Mouse (Mus musculus) cerebellum, adult (tissue): ENCODE measurements around the gene Rnf130.

Source experiments
- ATAC-seq: cut with Nextera tagmentation; 2 replicates; pipeline ENCODE4 v1.9.2; 2017; ENCODE audit warnings: mild to moderate bottlenecking, moderate library complexity, mixed read lengths; ENCODE audit not compliant: insufficient number of reproducible peaks, low FRiP score, low TSS enrichment

The Rnf130 gene

DNA sequence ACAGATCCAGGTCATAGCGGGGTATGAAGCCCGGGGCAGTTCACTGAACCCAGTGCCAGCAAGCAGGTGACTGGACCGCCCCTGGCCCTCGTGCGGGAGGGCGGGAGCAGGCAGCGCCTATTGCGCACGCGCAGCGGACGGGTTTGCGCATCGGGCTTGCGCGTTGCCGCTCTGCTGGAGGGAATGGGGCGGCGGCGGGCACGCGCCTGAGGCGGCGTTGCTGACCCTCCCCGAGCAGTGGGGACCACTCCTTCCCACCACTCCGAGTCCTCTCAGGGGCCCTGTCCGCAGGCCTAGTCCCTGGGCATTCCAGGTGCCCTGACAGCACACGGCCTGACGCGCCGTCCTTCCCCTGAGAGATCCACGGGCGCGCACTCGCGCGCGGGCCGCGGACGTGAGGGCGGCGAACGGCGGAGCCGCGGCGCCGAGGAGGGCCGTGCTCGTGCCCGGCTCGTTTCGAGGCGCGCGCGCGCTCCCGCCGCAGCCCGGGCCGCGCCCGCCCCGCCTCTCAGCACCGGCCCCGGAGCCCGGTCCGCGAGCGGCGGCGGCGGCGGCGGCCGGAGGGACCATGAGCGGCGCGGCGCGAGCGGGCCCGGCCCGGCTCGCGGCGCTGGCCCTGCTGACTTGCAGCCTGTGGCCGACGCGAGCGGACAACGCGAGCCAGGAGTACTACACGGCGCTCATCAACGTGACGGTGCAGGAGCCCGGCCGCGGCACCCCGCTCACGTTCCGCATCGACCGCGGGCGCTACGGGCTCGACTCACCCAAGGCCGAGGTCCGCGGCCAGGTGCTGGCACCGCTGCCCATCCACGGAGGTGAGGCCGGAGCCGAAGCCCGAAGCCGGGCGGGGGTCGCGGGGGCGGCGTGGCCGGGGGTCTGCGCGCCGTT, at the start of gene Rnf130:
Gene Rnf130 (plus strand): TSS at position 514 of the 888 bp plus-strand sequence.
- peak; percentile 90 for ATAC-seq

DNA sequence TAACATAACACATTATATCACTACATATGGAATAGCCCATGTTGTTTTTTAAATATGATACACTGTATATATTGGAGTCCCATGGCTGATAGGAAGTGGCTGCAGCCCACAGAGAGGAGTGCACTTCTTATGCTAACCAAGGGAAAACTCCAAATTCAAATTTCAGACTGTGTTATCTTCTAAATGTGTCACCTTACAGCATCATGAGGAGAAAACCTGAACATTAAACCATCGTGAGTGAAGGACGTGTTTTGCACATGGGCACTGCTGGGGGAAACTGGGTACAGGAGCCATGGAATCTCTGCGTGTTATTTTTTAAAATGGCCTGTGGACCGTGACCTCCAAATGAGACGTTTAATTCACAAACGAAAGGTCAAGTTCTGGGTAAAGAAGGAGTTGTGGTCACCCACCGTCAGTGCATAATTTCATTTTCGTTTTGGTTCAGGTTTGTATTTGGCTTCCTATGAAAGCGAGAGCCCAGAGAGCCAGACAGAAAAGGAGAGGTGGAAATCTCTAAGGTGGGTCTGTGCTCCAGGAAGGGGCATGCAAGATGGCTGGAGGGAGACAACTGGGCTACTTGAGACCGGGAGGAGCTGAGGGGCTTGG, 47.1 kb upstream of the Rnf130 start:
- ATAC-seq: no peak

DNA sequence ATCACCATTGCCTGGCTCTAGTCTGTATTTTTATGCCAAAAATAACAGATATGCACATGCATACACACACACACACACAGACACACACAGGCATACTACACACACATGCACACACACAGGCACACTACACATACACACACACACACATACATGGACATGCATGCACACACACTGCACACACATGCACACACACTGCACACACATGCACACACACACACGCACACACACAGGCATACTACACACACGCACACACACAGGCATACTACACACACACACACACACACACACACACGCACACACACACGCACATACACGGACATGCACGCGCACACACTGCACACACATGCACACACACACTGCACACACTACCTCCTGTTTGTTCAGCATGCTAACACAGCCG, 46.2 kb upstream of the Rnf130 start:
- no peak for ATAC-seq

DNA sequence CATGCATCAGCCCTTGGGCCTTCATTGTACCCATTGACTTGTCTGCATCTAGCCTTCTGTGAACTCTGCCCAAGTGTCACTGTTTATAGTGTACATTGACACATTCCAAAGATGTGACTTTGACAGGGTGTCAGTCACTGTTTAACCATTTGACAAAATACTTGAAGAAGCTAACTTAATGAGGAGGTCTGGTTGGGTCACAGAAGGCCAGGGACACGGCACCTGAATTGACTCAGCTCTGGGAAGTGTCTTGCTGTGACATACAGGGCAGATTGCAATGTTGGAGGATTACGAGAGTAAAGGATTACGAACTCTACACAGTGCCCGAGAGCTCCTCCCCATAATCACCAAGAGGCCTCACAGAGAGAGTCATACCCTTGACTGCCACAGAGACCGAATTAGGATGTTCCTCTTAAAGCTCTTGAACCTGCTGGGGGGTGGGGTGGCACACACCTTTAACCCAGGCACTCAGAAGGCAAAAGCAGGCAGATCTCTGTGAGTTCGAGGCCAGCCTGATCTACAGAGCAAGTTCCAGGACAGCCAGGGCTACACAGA, 44.4 kb upstream of the Rnf130 start:
- ATAC-seq: no peak

DNA sequence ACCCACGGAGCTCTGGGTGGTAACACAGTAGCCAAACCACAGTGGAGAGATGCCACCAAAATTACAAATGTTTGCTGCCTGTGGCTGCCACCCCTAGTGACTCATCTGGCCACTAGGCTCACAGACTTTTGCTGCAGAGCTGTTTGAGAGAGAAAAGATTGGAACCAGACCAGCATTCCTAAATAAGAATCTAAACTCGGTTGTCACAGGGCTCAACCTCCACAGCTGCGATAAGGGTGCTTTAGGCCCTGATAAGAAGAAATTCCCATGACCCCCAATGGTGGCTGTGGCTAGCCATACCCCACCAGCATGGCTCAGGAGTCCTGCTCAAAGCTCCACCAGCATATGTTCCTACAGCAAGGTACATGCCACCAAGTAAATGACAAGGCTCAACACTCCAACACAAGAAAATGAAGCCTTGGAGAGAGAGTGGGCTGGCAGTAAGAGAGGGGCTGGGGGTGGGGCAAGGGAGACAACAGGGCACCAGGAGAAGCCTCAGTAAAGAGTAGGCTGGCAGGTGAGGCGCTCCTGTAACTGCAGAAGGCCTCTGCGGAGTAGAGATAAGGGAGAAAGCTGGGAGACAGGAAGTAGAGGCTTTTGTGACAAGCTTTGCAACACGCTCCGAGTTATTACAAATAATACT, 43.7 kb upstream of the Rnf130 start:
- ATAC-seq: no peak

DNA sequence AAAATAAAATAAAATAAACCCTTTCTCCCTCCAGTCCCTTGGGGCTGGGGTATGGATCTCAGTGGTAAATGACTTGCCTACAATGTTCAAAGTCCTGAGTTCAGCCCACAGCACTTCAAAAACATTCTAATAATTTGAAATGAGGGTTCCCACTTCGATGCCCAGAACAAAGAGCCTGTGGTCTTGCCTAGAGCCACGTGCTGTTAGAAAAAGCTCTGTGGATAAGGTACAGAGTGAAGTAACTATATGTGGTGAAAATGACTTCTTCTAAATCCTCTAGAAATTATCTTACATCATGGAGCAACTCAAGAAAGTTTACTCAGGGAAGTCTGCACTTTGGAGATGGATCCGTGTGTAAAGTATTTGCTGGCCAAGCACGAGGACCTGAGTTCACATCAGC, 43.1 kb upstream of the Rnf130 start:
- ATAC-seq: no peak

DNA sequence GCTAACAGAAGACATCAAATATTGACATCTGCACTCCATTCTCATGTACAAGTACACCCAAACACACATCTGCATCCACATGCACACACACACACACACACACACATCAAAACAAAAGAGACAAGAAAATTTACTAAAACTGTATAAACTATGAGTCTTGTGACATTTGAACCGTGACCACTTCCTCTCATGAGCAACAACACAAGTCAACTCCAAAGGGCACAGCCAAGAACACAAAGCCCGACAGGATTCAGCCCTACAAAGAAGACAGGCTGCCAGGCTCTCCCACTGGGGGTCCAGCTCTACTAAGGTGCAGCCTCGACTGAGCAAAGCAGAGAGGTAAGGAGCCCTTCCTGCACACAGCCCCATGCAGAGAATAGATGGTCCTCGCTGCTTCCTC, 42.3 kb upstream of the Rnf130 start:
- no peak for ATAC-seq

DNA sequence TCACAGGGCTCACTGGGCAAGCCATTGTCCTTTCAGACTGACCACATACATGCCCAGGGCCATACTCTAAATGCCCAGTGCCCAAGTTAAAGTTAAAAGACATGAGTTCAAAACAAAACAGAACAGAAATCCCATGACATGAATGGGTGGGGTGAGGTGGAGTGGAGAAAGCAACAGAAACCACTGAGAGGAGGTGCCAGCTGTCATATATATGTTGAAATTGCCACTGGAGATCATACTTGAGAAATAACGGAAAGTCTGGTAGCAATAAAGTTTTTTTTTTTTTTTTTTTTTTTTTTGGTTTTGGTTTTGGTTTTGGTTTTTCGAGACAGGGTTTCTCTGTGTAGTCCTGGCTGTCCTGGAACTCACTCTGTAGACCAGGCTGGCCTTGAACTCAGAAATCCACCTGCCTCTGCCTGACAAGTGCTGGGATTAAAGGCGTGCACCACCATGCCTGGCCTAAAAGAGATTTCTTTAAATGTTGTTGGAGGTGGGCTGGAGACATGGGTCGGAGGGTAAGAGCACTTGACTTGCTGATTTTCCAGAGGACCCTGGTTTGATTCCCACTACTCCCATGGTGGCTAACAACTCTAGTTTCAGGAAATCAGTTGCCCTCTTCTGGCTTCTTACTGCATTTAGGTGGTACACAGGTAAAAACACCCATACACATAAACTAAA, 41.1 kb upstream of the Rnf130 start:
- ATAC-seq: no peak

DNA sequence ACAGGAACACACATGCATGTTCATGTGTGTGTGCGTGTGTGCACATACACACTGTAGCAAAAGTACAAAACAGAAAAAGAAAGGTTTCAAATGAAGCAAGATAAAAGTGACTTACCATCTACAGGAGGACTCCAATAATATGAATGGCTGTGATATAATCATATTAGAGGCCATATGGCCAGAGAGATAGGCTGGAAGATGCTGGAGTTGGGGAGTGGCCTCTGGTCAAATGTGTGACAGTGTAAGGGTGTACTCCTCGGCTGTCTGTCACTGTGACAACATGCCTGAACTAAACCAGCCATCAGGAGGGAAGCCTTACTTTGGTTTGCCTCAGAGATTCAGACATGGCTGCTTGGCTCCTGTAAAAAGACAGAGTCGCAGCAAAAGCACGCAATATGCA, 40.1 kb upstream of the Rnf130 start:
- ATAC-seq: no peak

DNA sequence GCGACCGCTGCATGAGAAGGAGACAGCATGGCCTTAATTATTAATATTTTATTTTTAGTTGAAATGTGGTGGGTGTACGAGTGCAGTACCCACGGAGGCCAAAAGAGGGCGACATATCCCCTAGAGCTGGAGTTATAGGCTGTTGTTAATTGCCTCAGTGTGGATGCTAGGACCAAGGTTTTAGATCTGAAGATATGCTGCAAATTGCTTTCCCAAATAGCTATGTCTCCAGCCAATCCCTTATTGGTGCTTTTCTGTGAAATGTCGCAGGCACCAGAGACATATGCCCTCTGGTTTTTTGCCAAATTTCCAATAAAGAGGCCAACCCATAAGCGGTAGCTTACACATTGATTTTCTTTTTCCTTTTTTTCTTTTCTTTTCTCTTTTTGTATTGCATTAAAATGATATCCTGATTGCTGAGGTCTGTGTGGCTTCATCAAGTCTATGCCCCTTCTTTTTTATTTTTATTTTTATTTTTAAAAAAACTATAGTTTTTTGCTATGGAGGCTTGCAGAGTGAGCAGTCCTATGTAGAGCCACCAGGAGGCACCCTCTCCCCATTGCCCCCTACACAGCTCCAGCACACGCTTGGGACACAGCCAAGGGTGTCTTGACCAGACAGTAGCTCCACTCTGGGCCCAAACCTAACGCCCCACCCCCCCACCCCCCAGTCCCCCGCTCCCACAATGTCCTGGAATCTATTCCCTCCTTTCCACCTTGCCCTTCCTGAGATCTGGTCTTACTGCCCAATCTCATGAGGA, 38.7 kb upstream of the Rnf130 start:
- ATAC-seq: peak; percentile 52; the same call in 1 of the 2 replicates

DNA sequence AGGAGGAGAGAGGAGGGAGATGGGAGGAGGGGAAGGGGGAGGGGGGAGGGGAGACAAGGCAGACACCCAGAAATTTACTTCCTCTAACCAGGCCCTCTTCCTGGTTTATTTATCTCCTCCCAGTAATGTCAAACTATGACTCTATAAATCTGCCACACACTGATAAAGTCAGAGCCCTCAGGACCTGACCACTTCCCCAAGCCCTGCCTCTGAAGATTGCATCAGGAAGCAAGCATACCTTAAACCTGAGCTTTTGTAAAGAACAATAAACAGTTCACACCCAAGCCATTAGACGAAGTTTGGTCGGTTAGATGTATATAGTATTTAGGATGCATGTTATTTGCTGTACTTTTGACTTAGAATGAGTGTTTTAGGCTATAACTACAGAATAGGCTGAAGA, 30.6 kb upstream of the Rnf130 start:
- ATAC-seq: no peak

DNA sequence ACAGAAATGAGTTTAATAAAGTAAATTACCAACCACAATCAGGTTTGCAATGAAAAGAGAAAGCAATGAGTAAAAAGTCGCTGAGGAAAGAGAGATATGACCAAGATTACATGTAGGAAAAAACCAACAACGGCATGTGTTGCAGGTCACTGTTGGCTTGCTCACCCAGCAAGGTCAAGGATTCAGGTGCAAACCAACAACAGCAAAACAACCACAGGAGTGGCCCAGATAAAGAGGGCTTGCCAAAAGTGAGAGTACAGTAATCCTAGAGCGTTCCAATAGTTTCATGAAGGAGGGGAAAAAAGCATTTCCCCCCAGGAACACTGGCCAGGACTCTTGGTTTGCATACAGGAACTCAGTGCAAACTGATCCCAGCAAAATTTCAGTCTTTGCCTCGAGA, 28.7 kb upstream of the Rnf130 start:
- no peak for ATAC-seq

DNA sequence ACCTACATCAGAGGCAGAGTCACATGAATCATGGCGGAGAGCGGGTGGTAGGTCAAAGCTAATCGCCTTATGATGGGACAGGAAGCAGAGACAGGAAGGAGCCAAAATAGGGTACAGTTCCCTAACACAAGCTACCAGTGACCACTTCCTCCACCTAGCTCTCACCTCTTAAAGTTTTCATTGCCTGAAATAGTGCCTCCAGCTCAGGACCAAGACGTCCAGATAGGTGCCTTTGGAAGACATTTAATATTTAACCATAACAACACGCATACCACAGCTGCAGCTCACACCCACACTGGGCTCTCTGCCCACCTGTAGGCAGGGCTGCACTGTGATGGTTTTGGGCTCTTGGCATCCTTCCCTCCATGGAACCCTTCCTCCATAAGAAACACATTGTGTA, 27.8 kb upstream of the Rnf130 start:
- no peak for ATAC-seq

DNA sequence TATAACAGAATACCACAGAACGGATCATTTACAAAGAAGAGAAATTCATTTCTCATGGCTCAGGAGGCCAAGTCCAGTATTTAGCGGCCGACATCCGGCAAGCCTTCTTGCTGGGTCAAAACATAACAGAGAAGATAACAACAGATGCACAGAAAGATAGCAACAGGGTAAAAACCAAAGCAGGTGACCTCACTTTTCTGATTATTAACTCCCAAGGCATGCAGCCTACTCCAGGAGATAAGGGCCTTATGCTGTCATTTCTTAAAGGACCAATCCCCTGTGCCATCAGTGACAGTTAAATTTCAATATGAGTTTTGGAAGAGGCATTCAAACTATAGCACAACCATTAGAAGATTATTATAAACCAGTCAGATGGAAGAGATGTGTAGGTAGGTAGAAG, 22.3 kb upstream of the Rnf130 start:
- no peak for ATAC-seq

DNA sequence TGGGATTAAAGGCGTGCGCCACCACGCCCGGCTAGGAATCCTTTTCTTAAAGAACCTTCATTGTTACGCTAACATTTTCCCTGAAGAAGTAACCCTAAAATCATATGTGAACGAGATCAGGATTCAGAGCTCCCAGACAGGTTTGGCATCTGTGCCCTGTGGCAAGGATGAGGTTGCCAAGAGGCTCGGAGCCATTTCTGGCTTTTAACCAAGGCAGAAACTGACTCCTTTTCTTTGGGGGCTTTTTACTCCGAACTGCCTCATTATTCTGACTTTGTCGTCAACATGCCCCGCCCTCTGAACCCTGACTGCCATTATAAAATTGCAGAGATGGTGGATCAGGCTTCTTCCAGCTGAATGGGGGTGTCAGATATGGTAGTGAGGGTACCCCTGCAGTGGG, 17.4 kb upstream of the Rnf130 start:
- no peak for ATAC-seq

DNA sequence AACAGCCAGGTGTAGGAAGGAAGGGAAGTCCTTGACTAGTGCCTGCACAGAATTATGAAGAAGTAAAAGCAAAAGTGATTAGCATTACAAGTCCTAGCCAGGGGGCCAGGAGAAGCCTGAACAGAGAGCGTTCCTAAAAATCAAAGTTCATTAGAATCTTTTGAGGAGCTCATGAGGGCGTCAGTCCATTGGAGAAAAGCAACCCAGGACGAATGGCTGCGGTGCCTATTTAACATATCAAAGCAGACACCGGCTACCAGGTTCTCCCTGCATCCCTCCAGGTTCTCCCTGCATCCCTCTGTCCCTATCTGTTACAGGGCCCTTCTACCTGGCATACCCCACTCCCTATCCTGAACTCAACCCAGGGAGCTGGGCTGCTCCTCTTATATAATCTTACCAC, 16.9 kb upstream of the Rnf130 start:
- ATAC-seq: no peak

DNA sequence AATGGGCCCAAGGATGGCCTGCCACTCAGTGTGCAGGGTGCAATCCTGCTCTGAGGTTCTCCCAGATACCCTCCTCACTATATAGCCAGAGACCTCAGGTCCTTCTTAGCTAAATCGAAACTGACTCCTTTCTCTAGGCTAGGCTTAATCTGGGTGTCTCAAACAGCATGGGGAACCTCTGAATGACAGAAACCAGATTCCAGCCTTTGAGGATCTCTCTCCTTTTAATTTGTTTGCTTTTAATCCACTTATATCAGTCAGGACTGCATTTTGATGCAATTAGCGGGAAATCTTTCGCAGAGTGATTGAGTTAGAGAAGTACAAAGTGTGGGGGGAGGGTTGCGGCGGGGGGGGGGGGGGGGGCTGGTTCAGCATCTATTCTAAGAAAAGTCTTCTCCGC, 12.1 kb upstream of the Rnf130 start:
- ATAC-seq: no peak

DNA sequence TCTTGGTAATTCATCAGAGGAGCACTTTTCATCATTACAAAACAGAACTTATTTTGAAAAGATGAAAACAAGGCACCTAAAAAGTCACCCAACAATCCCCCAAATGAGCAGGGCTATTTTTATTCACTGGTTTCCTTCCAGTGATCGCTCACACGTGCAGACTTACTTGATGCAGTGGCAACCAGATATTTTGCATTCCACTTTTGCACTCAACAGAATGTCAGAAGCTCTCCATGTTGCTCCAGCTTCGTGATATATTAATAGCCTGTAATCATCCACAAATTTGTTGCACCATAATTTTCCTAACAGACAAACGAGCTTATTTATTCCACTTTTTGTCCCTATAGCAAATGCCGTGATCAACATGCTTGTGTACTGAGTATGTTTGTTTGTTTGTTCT, 8.6 kb upstream of the Rnf130 start:
- ATAC-seq: no peak

DNA sequence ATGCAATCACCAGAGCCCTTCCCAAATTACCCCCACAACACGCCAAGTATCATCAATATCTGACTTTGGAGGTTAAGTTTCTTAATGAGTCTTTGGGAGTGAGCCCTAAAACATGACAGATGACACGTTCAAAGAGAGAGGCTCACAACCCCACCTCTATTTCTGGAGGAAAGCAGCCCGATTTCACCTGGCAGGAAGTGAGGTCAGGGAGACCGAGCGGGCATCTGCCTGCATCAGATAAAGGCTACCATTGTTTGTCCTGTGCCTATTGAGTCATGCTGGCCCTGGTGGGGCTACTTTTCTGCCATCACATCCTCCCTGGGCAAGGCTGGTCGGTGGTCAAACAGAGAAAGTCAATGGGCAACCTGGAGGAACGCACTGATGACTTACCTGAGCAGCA, 7.6 kb upstream of the Rnf130 start:
- ATAC-seq: no peak

DNA sequence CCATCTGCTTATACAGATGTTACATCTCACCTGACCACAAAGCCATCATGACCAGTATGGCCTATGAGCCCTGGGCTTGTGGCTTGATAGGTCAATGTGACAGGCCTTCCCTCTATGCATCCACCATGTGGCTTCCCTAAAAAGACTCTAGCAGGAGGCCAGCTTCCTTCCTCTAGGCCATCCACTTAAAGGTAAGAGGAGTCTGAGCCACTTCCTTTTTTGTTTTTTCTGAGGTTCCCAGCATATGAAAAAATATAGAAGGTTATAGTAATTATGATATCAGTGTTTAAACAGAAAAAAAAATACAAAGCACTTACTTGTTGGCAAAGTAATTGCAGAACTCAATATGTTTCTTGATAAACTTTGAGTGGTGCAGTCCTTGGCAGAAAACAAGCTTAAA, 6.3 kb upstream of the Rnf130 start:
- no peak for ATAC-seq
